Mouse (Mus musculus): ENCODE measurements around the gene Pcdh9. TPM values are rescaled to one million over a fixed set of nuclear protein-coding genes. Genes with fewer than 3 reads are reported as not detected.

The Pcdh9 gene
- total and polyA plus RNA-seq, 2 experiments: 0.01 to 0.37 TPM

DNA sequence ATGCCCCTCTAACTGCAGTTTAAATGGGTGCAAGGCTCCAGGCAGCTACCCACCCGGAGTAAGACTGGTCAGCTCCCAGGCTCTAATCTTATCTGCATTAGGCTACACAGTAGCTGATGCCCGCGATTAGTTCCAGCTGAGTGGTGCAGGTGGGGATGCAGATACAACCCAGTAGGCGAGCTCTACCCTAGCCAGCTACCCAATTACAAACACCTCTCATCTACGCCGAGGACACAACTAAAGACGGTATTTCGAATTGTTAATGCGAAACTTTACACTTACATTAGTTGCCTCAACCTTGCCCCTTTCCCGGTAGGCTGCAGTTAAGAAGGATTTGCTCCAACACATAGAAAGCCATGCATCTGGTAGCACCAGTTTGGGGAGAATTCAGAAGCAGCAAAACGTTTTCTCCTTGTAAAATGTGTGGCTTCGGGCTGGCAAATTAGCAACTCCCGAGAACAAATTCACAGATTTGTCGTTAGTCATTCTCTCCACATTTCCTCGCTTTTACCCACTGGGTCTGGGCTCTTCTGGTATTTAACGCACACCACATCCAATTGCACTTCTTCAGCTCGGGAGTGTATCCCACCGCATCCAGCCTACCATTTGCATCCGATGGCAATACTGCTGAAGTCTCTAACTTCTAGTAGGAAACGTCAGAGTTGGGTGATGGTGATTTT lies 500 bp downstream of the Pcdh9 start:
- no peaks in the 10 kb centered on the region for H3K79me2 ChIP-seq (ENCODE audit: control insufficient read depth, insufficient read depth, low read length)

DNA sequence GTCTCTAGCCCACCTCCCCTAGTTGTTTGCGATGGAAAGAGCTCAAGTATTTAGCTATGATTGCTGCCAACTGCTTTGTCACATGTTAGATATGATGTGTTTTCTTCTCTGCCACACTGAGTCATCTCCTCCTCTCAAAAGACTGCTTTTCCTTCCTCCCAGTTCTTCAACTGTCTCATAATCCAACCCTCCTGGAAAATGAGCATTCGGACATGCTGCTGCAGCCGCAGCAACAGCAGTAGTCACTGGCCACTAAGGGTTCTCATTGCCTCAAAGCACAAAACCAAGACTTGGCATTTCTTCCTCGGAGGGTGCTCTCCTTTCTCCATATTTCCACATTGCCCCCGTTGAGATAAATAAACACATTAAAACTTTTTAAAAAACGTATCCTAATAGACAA lies 1.2 kb downstream of the Pcdh9 start:
- TF ChIP-seq CTCF (IDR thresholded peaks at IDR 0.05; ENCODE audit: low read depth, low read length) (no peak), POLR2A (IDR thresholded peaks at IDR 0.05; ENCODE audit: extremely low read depth, insufficient read depth, low read length) (no peak)
- H3K27me3 ChIP-seq (ENCODE audit: control insufficient read depth, insufficient read depth, low read length): no peaks in the 10 kb centered on the region; the same call in 1 of the 2 replicates
- 41% methylated on average over 6 of the region's 6 CpGs for WGBS
- H3K4me3 ChIP-seq (ENCODE audit: insufficient read depth, low read depth, low read length): no peak overlapping the region
- H3K9ac ChIP-seq (ENCODE audit: low read depth, low read length): no peak overlapping the region
- no peaks in the 10 kb centered on the region for H3K79me2 ChIP-seq (ENCODE audit: control insufficient read depth, insufficient read depth, low read length)
- DNase-seq (ENCODE audit: extremely low read depth, low read depth, low spot score): no peak
- H3K36me3 ChIP-seq (ENCODE audit: control insufficient read depth, insufficient read depth, low read length): no peaks in the 10 kb centered on the region
- no peak overlapping the region for H3K27ac ChIP-seq (replicated peaks; ENCODE audit: insufficient read depth, low read depth, low read length)
- H3K4me1 ChIP-seq (ENCODE audit: control insufficient read depth, insufficient read depth, low read length): no peaks in the 10 kb centered on the region

More for the DNA sequence above, 500 bp downstream of the Pcdh9 start:
- Histone ChIP-seq H3K4me1 (ENCODE audit: control insufficient read depth, insufficient read depth, low read length) (no peaks in the 10 kb centered on the region), H3K4me3 (ENCODE audit: insufficient read depth, low read depth, low read length) (peak overlapping the region; percentile 42; the same call in 1 of the 2 replicates), H3K9ac (ENCODE audit: low read depth, low read length) (no peak overlapping the region), H3K36me3 (ENCODE audit: control insufficient read depth, insufficient read depth, low read length) (no peaks in the 10 kb centered on the region), H3K27me3 (ENCODE audit: control insufficient read depth, insufficient read depth, low read length) (no peaks in the 10 kb centered on the region; the same call in 1 of the 2 replicates), H3K27ac (replicated peaks; ENCODE audit: insufficient read depth, low read depth, low read length) (no peak overlapping the region)
- 2% methylated on average over 20 of the region's 20 CpGs for WGBS
- no peak for DNase-seq (ENCODE audit: extremely low read depth, low read depth, low spot score)
- no peak for TF ChIP-seq POLR2A (IDR thresholded peaks at IDR 0.05; ENCODE audit: extremely low read depth, insufficient read depth, low read length)
- no peak for TF ChIP-seq CTCF (IDR thresholded peaks at IDR 0.05; ENCODE audit: low read depth, low read length)

DNA sequence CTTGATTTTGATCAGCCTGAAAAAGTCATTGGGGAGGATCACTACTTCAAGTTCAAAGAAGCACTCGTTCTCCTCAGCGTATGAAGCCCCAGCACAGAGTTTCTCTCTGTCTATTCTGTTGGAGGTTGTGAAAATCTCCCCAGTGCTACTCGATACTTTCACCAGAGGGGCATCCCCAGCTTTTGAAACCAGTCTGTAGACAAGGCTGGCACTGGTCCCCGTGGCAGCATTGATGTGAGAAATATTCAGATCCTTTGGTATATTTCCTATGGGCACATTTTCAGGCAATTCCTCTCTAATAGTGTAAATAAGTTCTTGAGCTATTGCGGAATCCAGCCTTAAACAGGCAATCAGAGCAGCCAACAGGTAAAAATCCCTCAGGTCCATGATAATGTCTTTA lies 2.1 kb downstream of the Pcdh9 start:
- H3K27me3 ChIP-seq (ENCODE audit: control insufficient read depth, insufficient read depth, low read length): no peaks in the 10 kb centered on the region; the same call in 1 of the 2 replicates
- no peak overlapping the region for H3K4me3 ChIP-seq (ENCODE audit: insufficient read depth, low read depth, low read length)
- no peak for DNase-seq (ENCODE audit: extremely low read depth, low read depth, low spot score)
- no peaks in the 10 kb centered on the region for H3K4me1 ChIP-seq (ENCODE audit: control insufficient read depth, insufficient read depth, low read length)
- no peaks in the 10 kb centered on the region for H3K36me3 ChIP-seq (ENCODE audit: control insufficient read depth, insufficient read depth, low read length)
- TF ChIP-seq POLR2A (IDR thresholded peaks at IDR 0.05; ENCODE audit: extremely low read depth, insufficient read depth, low read length): no peak
- WGBS: 79% methylated on average over 5 of the region's 5 CpGs
- no peak overlapping the region for H3K9ac ChIP-seq (ENCODE audit: low read depth, low read length)
- H3K27ac ChIP-seq (replicated peaks; ENCODE audit: insufficient read depth, low read depth, low read length): no peak overlapping the region
- H3K79me2 ChIP-seq (ENCODE audit: control insufficient read depth, insufficient read depth, low read length): no peaks in the 10 kb centered on the region

DNA sequence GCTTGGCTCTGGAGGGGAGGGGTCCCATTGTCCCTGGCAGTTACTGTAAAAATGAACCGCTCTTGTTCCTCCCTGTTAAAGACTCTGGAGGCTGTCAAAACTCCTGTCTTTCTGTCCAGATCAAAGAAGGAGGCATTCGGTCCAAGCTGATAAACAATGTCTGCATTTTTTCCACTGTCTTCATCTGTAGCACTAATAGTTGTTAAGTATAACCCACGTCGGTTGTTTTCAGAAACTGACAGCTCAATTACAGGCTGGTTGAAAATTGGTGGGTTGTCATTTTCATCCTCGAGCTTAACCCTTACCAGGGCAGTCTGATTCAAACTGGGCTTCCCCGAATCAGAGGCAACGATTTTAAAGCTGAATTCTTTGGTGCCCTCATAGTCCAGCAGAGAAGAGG lies 3.4 kb downstream of the Pcdh9 start:
- H3K79me2 ChIP-seq (ENCODE audit: control insufficient read depth, insufficient read depth, low read length): no peaks in the 10 kb centered on the region
- no peaks in the 10 kb centered on the region; the same call in 1 of the 2 replicates for H3K27me3 ChIP-seq (ENCODE audit: control insufficient read depth, insufficient read depth, low read length)
- H3K9ac ChIP-seq (ENCODE audit: low read depth, low read length): no peak overlapping the region
- TF ChIP-seq CTCF (IDR thresholded peaks at IDR 0.05; ENCODE audit: low read depth, low read length) (no peak), POLR2A (IDR thresholded peaks at IDR 0.05; ENCODE audit: extremely low read depth, insufficient read depth, low read length) (no peak)
- no peaks in the 10 kb centered on the region for H3K36me3 ChIP-seq (ENCODE audit: control insufficient read depth, insufficient read depth, low read length)
- H3K4me1 ChIP-seq (ENCODE audit: control insufficient read depth, insufficient read depth, low read length): no peaks in the 10 kb centered on the region
- 70% methylated on average over 7 of the region's 7 CpGs for WGBS
- no peak overlapping the region for H3K27ac ChIP-seq (replicated peaks; ENCODE audit: insufficient read depth, low read depth, low read length)
- H3K4me3 ChIP-seq (ENCODE audit: insufficient read depth, low read depth, low read length): no peak overlapping the region
- DNase-seq (ENCODE audit: extremely low read depth, low read depth, low spot score): no peak

DNA sequence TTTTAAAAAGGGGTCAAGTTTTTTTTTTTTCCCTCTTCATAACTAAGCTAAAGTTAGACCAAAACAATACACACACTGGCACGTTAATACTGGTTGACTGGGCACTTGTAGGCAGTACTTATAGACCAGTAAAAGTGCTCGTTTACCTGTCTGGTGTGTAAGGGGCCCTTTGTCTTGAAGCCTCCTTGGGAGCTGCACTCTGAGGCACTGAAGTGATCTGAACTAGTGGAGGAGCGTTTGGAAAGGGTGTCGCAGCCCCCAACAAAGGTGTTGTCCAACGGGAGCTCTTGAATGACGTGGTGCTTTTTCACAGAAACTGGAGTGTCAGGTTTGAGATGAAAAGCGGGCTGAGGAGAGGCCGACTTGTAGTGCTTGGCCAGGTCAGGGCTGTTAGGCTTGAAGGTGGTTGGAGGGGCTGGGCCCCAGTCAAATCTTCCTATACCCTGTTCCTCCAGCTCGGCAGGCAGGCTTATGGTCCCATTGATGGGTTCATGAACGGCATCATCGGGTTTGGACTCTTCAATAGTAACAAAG lies 4.9 kb downstream of the Pcdh9 start:
- H3K36me3 ChIP-seq (ENCODE audit: control insufficient read depth, insufficient read depth, low read length): no peaks in the 10 kb centered on the region
- no peak overlapping the region for H3K4me3 ChIP-seq (ENCODE audit: insufficient read depth, low read depth, low read length)
- no peaks in the 10 kb centered on the region; the same call in 1 of the 2 replicates for H3K27me3 ChIP-seq (ENCODE audit: control insufficient read depth, insufficient read depth, low read length)
- no peak overlapping the region for H3K9ac ChIP-seq (ENCODE audit: low read depth, low read length)
- 74% methylated on average over 11 of the region's 11 CpGs for WGBS
- H3K27ac ChIP-seq (replicated peaks; ENCODE audit: insufficient read depth, low read depth, low read length): no peak overlapping the region
- no peaks in the 10 kb centered on the region for H3K4me1 ChIP-seq (ENCODE audit: control insufficient read depth, insufficient read depth, low read length)
- TF ChIP-seq POLR2A (IDR thresholded peaks at IDR 0.05; ENCODE audit: extremely low read depth, insufficient read depth, low read length) (no peak), CTCF (IDR thresholded peaks at IDR 0.05; ENCODE audit: low read depth, low read length) (no peak)
- DNase-seq (ENCODE audit: extremely low read depth, low read depth, low spot score): no peak
- H3K79me2 ChIP-seq (ENCODE audit: control insufficient read depth, insufficient read depth, low read length): no peaks in the 10 kb centered on the region

DNA sequence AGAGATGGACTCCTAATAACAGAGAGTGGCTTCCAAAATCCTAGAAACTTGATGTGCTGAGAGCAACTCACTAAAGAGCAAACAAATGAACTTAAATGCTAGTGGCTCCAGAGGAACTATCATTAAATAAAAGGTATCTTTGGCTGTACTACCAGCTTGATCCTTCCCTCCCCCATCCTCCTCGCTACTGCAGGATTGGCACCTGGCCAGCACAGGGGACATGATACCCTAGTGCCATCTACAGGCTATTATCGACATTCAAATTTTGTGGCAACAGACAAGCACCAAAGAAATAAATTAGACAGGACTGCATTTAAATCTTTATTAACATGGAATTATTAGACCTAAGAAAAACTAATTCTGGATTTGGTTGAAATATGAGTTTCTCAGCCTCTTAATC lies 6.0 kb downstream of the Pcdh9 start:
- Histone ChIP-seq H3K27me3 (ENCODE audit: control insufficient read depth, insufficient read depth, low read length) (no peaks in the 10 kb centered on the region), H3K4me1 (ENCODE audit: control insufficient read depth, insufficient read depth, low read length) (no peaks in the 10 kb centered on the region), H3K27ac (replicated peaks; ENCODE audit: insufficient read depth, low read depth, low read length) (no peak overlapping the region), H3K36me3 (ENCODE audit: control insufficient read depth, insufficient read depth, low read length) (no peaks in the 10 kb centered on the region), H3K4me3 (ENCODE audit: insufficient read depth, low read depth, low read length) (no peak overlapping the region), H3K9ac (ENCODE audit: low read depth, low read length) (no peak overlapping the region), H3K79me2 (ENCODE audit: control insufficient read depth, insufficient read depth, low read length) (no peaks in the 10 kb centered on the region)
- DNase-seq (ENCODE audit: extremely low read depth, low read depth, low spot score): peak; percentile 34
- TF ChIP-seq CTCF (IDR thresholded peaks at IDR 0.05; ENCODE audit: low read depth, low read length) (peak; percentile 54), POLR2A (IDR thresholded peaks at IDR 0.05; ENCODE audit: extremely low read depth, insufficient read depth, low read length) (no peak)
- WGBS: 1% methylated on average over 2 of the region's 2 CpGs

All from liver, adult 2 months (tissue).